Mouse (Mus musculus) kidney, postnatal 0 days (tissue): ENCODE measurements around the gene Lrg1. TPM values are rescaled to one million over a fixed set of nuclear protein-coding genes. Genes with fewer than 3 reads are reported as not detected.
A peak's percentile ranks its signal among the peaks of the same experiment; 100 is the strongest.
"Not testable (repeated sequence)": the region's sequence is repeated elsewhere in the genome, so short reads cannot be mapped to it uniquely, and the experiment has no call there.

Experiments
- ATAC-seq: fragments of 200-750 bp; cut with Nextera tagmentation; replicated peaks from 2 replicates; pipeline ENCODE4 v1.8.0; 2017; ENCODE audit warnings: low read depth, moderate number of reproducible peaks, moderate TSS enrichment, moderate library complexity; ENCODE audit not compliant: low FRiP score
- DNase-seq: peaks from one replicate; pipeline ENCODE4 v3.0.0-alpha.2; 2016; ENCODE audit warnings: low spot score
- H3K27ac ChIP-seq: fragments of 300-500 bp; sonication (generic); 2 replicates; pipeline ENCODE4 v1.5.1; 2014; ENCODE audit warnings: mild to moderate bottlenecking
- H3K27me3 ChIP-seq: fragments of 300-500 bp; sonication (generic); 2 replicates; pipeline ENCODE4 v1.6.1; 2014; ENCODE audit warnings: low read length, mixed read lengths; ENCODE audit not compliant: insufficient read depth
- H3K36me3 ChIP-seq: fragments of 300-500 bp; sonication (generic); 2 replicates; pipeline ENCODE4 v1.6.1; 2014; ENCODE audit warnings: low read length, mixed read lengths; ENCODE audit not compliant: insufficient read depth
- H3K4me1 ChIP-seq: fragments of 300-500 bp; sonication (generic); replicated peaks from 2 replicates; pipeline ENCODE4 v1.6.1; 2014; ENCODE audit warnings: antibody characterized with exemption, low read length, mixed read lengths; ENCODE audit not compliant: insufficient read depth
- H3K4me2 ChIP-seq: fragments of 300-500 bp; sonication (generic); 2 replicates; pipeline ENCODE4 v1.6.1; 2014; ENCODE audit warnings: mild to moderate bottlenecking, low read length, moderate library complexity, mixed read lengths
- H3K4me3 ChIP-seq: fragments of 300-500 bp; sonication (generic); replicated peaks from 2 replicates; pipeline ENCODE4 v1.5.1; 2014; ENCODE audit warnings: low read depth, low read length
- H3K9ac ChIP-seq: fragments of 300-500 bp; sonication (generic); 2 replicates; pipeline ENCODE4 v1.6.1; 2014; ENCODE audit warnings: low read depth, low read length
- H3K9me3 ChIP-seq: fragments of 300-500 bp; sonication (generic); replicated peaks from 2 replicates; pipeline ENCODE4 v1.6.1; 2016; ENCODE audit warnings: low read length, inconsistent platforms, mixed read lengths
- CTCF ChIP-seq: IDR thresholded peaks from 2 replicates; pipeline ENCODE4 v1.5.1; 2016; ENCODE audit warnings: antibody characterized with exemption, low read depth, mild to moderate bottlenecking, moderate library complexity
- WGBS: fragments of 180-500 bp; shearing (Covaris S2); extraction: QIAGEN DNeasy Blood & Tissue Kit; methylation state at CpG from one replicate; pipeline ENCODE4 v1.1.7; 2014; 5-methylcytosine and 5-hydroxymethylcytosine counted together
- polyA plus RNA-seq: library from polyadenylated mRNA; unstranded; fragments of >200 nt; fragmentation: Nextera tagmentation; extraction: Ambion mirVana; gene quantifications from 2 replicates; pipeline ENCODE4 v1.2.1, GENCODE M21; 2015

Gene Lrg1
- polyA plus RNA-seq, 1 experiment from 2014 or later, result 1.9 TPM

DNA sequence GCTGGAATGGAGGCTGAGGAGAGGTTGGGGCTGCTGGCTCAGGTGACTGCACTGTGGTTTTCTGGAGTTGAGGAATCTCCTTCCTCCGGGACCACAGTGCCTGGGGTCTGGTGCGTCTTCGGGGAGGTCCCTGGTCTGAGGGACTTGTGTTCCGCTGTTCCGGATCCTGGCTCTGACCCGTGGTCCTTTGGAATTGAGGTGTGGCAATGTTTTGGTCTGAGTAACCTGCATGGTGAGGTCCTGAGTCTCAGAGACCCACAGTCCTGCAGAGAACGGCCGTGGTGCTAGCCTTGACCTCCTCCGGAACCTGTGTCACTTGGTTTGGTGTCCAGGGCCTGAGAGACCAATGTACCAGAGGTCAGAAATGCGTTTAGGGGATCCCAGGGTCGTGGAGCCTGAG is 41.9 kb downstream of the Lrg1 start:
- peak; percentile 2 for DNase-seq
- peak overlapping the region; percentile 88 for H3K4me2 ChIP-seq
- no peaks in the 10 kb centered on the region for H3K9me3 ChIP-seq
- TF ChIP-seq CTCF, result no peak
- H3K4me1 ChIP-seq, result peaks cover 12% of the 10 kb centered on the region
- 1% methylated on average over 11 of the region's 11 CpGs for WGBS
- peak overlapping the region; percentile 84 for H3K4me3 ChIP-seq
- no peaks in the 10 kb centered on the region for H3K27me3 ChIP-seq
- H3K36me3 ChIP-seq, result peaks cover 4% of the 10 kb centered on the region; the same call in 1 of the 2 replicates
- H3K9ac ChIP-seq, result peak overlapping the region; percentile 87
- no peak for ATAC-seq
- peak overlapping the region; percentile 44; the same call in 1 of the 2 replicates for H3K27ac ChIP-seq

DNA sequence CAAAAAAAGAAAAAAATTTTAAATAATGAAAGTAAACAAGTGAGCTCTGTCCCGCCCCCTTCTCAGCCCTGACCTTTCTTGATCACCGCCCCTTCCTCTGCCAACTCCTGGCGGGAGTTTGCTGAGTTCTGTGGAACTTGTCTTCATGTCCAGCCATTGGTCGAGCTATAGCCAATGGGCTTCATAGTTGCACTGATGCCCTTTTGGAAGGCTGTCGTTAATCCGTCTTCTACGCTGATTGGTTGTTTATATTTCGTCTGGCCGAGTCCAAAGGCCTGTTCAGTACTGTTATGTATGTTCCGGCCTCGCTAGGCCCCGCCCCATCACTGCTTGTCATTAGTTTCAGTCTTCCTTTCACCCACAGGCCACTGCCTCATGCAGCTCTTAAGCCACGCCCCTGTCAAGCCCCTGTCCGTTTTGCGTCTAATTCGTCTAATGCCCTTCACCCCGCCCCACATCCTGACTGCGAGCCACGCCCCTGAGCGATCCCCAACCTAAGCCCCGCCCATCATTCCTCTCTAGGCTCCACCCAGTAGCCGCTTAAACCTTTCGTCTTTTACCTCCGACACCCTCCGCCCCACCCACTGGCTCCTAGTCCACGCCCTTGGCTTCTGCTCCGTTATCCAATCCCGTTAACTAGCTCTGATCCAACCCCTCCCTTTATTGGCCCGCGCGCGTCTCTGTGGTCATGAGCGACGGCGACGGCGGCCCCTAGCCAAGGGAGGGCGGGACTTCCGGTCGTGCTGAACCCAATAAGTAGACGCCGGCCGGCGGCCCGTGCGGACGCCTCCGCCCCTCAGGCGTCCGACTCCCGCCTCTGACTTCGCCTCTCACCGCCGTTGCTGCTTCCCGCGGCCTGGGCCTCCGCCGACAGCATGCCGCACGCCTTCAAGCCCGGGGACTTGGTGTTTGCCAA is 42.7 kb downstream of the Lrg1 start, which contains the start of gene Hdgfl2:
Gene Hdgfl2, plus strand, starts transcription at position 755 of the 916 bp plus-strand sequence.
- no peak for TF ChIP-seq CTCF

DNA sequence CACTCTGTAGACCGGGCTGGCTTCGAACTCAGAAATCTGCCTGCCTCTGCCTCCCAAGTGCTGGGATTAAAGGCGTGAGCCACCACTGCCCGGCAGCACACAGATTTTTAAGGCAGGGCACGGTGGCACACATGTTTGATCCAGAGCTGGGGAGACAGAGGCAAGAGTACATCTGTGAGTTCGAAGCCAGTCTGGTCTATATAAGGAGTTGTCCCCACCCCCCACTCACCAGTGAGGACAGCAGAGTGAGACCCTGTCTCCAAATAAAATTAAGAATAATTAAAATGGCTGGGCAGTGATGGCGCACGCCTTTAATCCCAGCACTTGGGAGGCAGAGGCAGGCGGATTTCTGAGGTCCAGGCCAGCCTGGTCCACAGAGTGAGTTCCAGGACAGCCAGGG is 43.4 kb downstream of the Lrg1 start:
- WGBS, result 63% methylated on average over 9 of the region's 9 CpGs
- Histone ChIP-seq H3K4me1 (peaks cover 17% of the 10 kb centered on the region), H3K4me3 (peak overlapping the region; percentile 16; the same call in 1 of the 2 replicates), H3K4me2 (peak overlapping the region; percentile 36)
- H3K9ac ChIP-seq, ATAC-seq, H3K27me3 ChIP-seq, DNase-seq, H3K9me3 ChIP-seq, H3K36me3 ChIP-seq, H3K27ac ChIP-seq: not testable (repeated sequence)

More for the DNA sequence above, 42.7 kb downstream of the Lrg1 start, which contains the start of gene Hdgfl2:
- H3K4me2 ChIP-seq, result peak within 1 kb of the TSS; percentile 88
- peak within 1 kb of the TSS; percentile 87 for H3K9ac ChIP-seq
- H3K4me1 ChIP-seq, result peaks cover 12% of the 10 kb centered on the region
- H3K9me3 ChIP-seq, result no peaks in the 10 kb centered on the region
- DNase-seq, result peak; percentile 100
- peak within 1 kb of the TSS; percentile 44; the same call in 1 of the 2 replicates for H3K27ac ChIP-seq
- H3K4me3 ChIP-seq, result peak within 1 kb of the TSS; percentile 84
- peaks cover 4% of the 10 kb centered on the region; the same call in 1 of the 2 replicates for H3K36me3 ChIP-seq
- peak; percentile 94 for ATAC-seq
- under 1% methylated on average over 60 of the region's 61 CpGs for WGBS
- no peaks in the 10 kb centered on the region for H3K27me3 ChIP-seq

GRCm38 (mm10) chr17:56077523-56077922 is 44.3 kb downstream of the Lrg1 start:
- no peak overlapping the region for H3K27ac ChIP-seq
- no peak overlapping the region for H3K4me2 ChIP-seq
- peaks cover 17% of the 10 kb centered on the region for H3K4me1 ChIP-seq
- no peak for ATAC-seq
- no peak overlapping the region for H3K9ac ChIP-seq
- 92% methylated on average over 5 of the region's 5 CpGs for WGBS
- no peaks in the 10 kb centered on the region for H3K9me3 ChIP-seq
- TF ChIP-seq CTCF, result no peak
- 0 out of 2 replicates have a peak, but pooled peaks cover 6% of the 10 kb centered on the region for H3K36me3 ChIP-seq
- no peaks in the 10 kb centered on the region for H3K27me3 ChIP-seq
- no peak for DNase-seq
- no peak overlapping the region for H3K4me3 ChIP-seq

DNA sequence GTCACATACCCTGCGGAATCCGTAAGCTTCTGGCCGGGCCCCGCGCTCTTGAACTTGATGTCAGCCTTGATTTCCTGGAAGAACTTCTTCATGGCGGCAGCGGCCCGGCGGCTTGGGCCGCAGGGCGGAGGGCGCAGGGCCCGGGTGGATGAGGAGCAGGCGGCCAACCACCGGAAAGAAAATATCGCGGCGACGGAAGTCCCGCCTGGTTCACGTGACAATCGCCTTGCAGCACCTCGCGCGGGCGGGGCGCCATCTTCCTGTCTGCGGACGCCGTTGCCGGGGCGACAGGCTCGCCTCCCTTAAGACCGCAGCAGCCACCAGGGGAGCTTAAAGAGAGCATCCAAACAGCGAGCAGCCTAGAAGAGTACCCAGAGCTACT is 47.0 kb downstream of the Lrg1 start, which contains the start of gene Ubxn6:
Gene Ubxn6, minus strand, starts transcription at position 202 of the 382 bp plus-strand sequence.
- peak within 1 kb of the TSS; percentile 74 for H3K9ac ChIP-seq
- no peaks in the 10 kb centered on the region for H3K9me3 ChIP-seq
- peak within 1 kb of the TSS; percentile 57 for H3K4me3 ChIP-seq
- H3K4me1 ChIP-seq, result peaks cover 4% of the 10 kb centered on the region; the same call in 1 of the 2 replicates
- peak within 1 kb of the TSS; percentile 58 for H3K4me2 ChIP-seq
- peaks cover 24% of the 10 kb centered on the region for H3K36me3 ChIP-seq
- DNase-seq (peak; percentile 99), ATAC-seq (peak; percentile 57)
- no peaks in the 10 kb centered on the region for H3K27me3 ChIP-seq
- peak; percentile 59 for TF ChIP-seq CTCF
- WGBS, result under 1% methylated on average over 35 of the region's 35 CpGs
- peak within 1 kb of the TSS; percentile 97 for H3K27ac ChIP-seq

- H3K4me2 ChIP-seq, result peak overlapping the region; percentile 58
- H3K27ac ChIP-seq, result peak overlapping the region; percentile 97
- 8% methylated on average over 22 of the region's 22 CpGs for WGBS
- peak; percentile 30 for ATAC-seq
- no peak for TF ChIP-seq CTCF
- peak overlapping the region; percentile 57 for H3K4me3 ChIP-seq
- H3K27me3 ChIP-seq, result no peaks in the 10 kb centered on the region
- H3K9ac ChIP-seq, result peak overlapping the region; percentile 74
- H3K9me3 ChIP-seq, result no peaks in the 10 kb centered on the region
- H3K36me3 ChIP-seq, result peaks cover 29% of the 10 kb centered on the region
- DNase-seq, result peak; percentile 96
- H3K4me1 ChIP-seq, result peaks cover 4% of the 10 kb centered on the region; the same call in 1 of the 2 replicates
Observed at GRCm38 (mm10) chr17:56074097-56074826, 47.5 kb downstream of the Lrg1 start.
